Mouse (Mus musculus) spleen, postnatal 4 days (tissue): Measurements from ENCODE around the gene Vav1.
A peak's percentile ranks its signal among the peaks of the same experiment; 100 is the strongest.
"Not testable (repeated sequence)": the region's sequence is repeated elsewhere in the genome, so short reads cannot be mapped to it uniquely, and the experiment has no call there.

ENCODE experiments used
- DNase-seq, 2 experiments: peaks; one replicate each; pipeline ENCODE4 v3.0.0; 2022; ENCODE audit warnings: low spot score in 2 of 2

Gene Vav1

DNA sequence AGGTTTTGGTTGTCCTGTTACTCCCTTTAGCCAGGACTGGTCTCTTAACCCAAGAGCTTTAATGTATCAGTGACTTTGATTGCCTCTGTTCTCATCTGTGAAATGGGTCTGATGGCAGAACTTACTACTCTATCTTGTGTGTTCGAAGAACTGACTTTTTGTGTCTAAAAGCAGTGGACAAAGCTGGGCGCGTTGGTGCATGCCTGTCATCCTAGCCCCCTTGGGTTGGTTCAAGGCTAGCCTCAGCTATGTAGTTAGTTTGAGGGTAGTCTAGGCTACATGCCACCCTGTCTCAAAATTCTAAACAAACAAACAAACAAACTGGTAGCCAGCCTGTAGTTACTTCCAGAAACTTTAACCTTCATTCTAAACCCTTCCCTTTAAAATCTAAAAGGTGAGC lies 27.5 kb upstream of the Vav1 start:
- DNase-seq, result no peak

DNA sequence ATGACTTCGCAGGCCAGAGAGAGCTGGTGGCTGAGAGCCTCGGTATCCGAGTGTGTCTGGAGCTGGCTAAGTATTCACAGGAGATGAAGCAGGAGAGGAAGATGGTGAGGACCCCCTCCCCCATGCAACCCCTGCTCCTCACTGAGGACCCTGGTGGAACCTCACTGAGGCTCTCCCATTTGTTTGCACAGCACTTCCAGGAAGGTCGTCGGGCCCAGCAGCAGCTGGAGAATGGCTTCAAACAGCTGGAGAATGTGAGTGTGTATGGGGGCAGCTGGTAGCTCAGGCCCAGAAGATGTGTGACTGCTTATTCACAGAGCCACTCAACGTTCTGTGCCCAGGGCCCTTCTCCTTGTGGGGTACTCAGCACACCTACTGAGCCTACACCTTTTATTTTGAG lies 25.6 kb upstream of the Vav1 start:
- DNase-seq, result no peak

DNA sequence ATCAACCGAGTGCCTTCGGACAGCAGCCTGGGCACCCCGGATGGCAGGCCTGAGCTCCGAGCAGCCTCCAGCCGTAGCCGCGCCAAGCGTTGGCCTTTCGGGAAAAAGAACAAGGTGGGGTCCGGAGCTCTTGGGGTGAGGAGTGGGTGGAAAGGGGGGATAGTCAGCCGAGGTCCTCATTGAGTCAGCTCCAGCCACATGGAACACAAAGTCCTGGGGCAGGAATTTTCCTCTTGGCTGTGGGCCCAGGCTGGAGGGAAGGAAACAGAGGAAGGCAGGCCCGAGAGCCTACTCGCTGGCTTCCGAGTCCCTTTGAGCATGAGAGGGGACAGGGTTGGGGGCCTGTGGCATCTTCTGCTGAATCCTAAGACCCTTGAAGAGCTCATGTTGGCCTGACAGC lies 23.5 kb upstream of the Vav1 start:
- no peak for DNase-seq

DNA sequence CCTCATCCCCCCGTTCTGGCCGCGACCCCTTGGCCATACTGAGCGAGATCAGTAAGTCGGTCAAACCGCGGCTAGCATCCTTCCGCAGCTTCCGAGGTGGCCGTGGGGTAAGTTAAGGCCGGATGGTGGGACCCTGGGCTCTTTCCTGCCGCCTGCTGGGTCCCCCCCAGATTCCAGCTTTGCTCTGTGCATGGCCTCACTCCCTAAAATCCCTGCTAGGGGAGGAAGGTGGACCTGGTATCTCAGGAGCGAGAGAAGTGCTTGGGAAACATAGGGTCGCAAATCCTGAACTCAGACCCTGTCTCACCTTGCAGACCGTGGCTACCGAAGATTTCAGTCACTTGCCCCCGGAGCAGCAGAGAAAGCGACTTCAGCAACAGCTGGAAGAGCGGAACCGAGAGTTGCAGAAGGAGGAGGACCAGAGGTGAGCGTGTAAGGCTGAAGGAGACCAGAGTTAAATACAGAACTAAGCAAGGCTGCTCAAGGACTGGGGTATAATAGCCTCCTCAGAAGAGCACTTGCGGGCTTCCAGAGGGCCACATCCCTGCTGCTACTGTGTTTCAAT lies 21.9 kb upstream of the Vav1 start:
- DNase-seq, result no peak

DNA sequence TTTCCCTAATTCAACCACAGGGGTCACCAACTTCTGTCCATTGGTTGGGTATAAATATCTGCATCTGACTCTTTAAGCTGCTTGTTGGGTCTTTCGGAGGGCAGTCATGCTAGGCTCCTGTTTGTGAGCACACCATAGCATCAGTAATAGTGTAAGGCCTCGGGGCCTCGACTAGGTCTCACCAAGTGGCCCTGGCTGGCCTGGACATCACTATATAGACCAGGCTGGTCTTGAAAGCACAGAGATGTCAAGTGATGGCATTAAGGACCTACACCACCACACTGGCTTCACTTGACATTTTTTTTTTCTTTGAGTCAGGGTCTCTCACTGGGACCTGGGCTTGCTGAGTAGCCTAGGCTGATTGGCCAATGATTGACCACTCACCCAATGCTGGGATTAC lies 20.7 kb upstream of the Vav1 start:
- no peak for DNase-seq

DNA sequence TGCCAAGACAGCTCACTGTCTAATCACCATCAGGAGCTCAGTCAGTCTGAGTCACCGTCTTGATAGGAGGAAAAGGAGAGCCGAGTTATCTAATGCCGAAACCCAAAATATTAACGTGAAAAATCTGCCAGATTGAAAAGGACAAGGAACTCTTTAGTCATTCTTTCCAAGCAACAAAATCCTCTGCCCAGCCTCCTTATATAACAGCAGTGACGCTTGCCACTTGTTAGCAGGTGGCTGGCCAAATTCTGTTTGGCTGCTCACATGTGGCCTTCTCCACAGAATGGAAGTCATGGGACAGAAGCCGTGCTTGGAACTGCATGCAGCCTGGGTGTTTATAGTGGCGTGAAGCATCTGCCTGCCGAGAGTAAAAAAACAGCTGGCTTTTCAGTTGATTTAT lies 19.2 kb upstream of the Vav1 start:
- no peak for DNase-seq

DNA sequence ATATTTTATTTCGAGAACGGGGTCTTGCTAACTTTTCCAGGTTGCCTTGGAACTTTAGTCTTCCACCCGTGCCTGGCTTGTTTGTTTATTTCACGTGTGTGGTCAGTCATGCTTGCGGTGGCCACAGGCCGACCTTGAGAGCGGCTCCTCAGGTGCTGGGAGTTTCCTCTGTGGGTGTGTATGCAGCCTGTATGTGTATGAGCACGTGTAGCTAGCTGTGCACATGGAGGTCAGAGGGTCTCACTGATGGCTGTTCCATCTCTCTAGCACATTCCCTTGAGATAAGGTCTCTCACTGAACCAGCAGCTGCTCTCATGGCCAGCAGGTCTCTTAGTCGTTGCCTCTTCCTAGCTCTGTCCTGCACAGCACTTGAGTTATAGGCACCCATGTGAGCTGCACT lies 18.5 kb upstream of the Vav1 start:
- DNase-seq, result no peak

DNA sequence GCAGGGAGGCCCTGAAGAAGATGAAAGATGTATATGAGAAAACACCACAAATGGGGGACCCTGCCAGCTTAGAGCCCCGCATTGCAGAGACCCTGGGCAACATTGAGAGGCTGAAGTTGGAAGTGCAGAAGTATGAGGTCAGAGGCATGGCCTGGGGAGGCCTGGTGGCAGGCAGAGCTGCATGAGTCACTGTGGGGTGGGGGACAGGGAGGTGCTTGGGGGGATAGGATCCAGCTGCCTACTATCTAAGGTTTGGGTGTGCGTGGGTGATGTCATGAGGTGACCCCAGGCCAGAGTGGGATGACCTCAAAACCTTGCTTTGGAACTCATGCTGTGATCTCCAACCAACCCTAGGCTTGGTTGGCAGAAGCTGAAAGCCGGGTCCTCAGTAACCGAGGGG lies 17.6 kb upstream of the Vav1 start:
- no peak for DNase-seq

DNA sequence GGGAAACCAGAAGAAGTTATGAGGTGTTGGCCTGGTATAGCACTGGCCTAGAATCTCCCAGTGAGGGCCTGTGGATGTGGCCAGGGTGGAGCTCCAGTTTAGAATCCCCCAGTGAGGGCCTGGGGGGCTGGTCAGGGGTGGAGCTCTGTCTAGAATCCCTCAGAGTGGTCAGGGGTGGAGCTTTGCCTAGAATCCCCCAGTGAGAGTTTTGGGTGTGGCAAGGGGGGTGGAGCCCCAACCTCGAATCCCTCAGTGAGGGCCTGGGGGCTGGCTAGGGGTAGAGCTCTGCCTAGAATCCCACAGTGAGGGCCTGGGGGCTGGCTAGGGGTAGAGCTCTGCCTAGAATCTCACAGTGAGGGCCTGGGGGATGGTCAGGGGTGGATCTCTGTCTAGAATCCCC lies 17.1 kb upstream of the Vav1 start:
- DNase-seq, result no peak

DNA sequence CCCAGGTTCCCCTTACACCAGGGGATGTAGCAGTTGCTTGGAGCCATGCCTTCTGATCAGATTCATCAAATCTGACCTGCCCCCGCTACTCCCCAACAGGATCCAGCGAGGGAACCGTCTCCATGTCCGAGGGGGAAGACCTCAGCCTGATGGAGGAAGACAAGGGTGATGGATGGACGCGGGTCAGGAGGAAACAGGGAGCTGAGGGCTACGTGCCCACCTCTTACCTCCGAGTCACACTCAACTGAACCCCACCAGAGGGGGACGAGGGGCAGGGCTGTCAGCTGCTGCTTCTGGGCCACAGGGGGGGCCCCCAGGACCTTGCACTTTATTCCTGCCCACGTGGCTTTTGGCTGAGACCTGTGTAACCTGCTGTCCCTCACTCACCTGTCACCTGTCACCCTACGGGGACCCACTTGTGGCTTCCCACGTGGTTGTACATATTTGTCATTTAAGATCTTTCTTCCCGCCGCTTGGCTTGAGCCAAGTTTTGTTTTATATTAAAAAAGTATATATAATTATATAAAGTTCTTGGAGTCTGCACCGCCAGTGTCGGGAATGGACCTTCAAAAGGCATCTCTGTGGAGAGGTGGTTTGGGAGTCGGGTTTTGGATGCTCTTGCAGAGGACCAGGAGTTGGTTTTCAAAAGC lies 15.9 kb upstream of the Vav1 start:
- DNase-seq, result no peak

DNA sequence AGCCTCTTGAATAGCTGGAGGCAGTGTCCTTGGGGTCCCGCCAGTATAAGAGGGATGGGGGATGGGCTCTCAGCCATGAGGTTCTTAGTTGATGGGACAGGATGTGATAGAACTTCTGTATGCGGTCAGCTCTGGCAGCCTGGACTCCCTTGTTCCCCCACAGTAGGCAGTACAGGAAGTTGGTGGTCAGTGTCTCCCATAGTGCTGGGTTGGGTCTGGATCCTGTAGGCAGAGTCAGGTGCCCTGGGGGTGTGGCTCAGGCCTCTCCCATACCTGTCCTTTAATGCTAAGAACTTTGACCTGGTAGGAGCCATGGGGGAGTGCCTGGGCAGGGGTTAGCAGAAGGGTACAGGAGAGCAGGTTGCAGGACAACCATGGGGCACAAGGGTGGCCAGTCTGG lies 14.7 kb upstream of the Vav1 start:
- DNase-seq, result peak in 1 of 2 experiments; percentile 12

DNA sequence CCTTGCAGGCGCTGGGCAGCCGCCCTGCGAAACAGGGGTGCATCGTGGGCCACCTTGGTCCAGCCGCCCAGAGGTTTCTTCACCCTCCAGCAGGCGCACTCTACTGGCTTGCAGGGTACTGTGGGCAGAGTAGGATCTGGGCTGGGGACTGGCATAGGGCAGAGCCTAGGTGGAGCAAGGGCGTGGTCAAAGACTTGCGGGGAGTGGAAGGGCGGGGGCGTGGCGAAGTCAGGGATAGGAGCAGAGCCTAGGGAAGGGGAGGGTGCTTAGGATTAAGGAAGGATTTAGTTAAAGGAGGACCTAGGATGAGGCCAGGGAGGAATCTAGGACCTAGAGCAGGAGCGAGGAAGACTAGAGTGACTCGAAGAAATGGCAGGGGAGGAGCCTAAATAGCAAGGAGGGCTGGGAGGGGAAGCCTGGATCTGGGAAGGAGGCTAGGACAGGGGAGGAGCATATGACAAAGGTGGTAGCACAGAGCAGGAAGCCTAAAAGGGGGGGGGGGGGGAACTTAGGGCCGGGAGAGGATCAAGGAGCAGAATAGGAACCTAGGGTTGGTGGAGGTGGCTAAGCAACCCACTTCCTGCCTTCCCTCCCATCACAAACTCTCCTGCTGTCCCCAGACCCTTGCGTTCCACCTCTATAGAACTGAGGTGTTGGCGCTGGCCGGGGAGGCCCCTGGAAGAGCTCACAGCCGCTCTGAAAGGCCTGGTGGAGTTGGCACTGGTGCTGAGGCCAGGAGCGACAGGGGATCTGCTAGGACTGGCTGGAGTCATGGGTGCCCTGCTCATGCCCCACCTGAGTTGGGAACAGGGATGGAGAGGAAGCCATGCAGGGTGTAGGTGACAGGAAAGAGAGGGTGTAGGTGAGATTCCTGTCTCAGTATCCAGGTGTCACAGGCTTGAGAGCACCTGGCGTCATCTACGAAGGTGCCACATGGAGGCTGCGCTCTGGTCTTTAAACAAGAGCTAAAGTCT lies 13.6 kb upstream of the Vav1 start:
- peak; percentile 73 to 77 for DNase-seq

DNA sequence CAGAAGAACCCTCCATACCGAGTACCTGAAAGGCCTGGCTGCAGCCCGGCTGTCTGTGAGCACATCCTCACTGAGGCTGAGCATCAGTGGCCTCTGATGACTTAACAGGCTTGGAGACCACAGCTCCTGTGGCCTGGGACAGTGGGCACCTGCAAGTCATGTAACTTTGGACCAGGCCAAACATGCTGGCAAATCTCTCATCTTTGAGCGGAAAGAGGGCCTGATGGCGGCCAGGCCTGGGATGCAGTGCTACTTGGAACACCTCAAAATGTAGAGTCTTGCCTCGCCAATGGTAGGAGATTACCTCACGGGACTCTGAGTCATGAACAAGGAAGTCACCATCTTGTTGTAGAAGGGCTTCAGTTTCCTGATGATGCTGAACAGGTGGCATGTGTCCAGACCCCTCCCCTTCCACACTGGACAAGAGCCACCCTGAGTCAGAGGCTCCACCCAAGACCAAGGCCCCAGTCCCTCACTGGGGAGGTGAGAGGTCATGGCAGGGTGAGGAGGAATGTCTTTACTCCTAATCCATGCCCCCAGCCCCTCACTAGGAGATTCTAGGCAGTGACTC lies 11.3 kb upstream of the Vav1 start:
- no peak for DNase-seq

DNA sequence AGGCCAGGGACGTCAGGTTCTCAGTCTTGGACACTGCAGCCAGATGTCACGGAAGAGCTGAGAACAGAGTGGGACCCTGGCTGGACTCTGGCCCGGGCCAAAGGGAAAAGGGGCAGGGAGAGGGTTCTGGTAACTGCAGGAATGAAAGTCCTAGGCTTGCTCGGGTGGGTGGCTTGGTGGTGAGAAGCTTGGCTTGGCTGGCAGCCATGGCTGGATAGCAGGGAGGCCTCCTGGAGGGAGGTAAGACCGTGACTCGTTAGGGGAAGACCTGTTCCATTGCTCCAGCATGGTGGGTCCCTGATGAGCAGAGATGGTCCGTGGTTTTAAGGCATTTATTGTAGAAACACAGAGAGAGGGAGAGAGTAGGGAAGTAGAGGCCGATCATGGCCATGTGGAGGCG lies 7.6 kb upstream of the Vav1 start:
- no peak for DNase-seq

DNA sequence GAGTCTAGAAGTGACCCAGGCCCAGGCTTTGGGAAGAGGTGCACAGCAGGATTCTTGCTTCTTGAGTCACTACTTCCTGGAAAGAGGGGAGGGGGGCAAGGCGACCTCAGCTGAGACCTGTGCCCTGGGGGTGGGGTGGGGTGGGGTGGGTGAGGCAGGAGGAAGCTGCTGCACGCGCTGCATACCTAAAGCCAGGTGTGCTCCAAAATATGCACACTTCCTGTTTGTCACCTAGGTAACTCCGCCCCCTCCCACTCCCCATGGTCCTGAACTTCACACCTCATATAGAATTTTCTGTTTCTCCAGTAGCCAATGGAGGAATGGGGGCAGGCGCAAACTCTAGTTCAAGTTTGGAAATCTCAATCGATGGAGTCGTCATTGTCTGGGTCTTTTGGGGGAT lies 5.1 kb upstream of the Vav1 start:
- DNase-seq, result no peak

DNA sequence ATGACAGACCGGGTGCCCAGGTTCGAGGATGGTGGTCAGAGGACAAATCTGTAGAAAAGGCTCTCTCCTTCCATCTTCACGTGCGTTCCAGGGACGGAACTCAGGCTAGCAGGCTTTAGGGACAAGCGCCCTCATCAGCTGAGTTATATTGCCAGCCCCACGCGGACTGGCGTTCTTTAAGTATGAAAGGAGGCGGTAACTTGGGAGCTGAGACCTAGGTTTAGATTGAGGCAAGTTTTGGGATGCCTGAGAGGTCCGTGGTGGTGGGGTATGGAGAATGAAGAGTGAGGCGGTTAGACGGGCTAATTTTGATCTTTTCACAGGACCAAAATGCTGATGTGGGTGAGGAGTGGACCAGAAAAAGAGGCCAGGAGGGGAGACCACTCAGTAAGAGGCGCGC lies 4.2 kb upstream of the Vav1 start:
- DNase-seq, result no peak

DNA sequence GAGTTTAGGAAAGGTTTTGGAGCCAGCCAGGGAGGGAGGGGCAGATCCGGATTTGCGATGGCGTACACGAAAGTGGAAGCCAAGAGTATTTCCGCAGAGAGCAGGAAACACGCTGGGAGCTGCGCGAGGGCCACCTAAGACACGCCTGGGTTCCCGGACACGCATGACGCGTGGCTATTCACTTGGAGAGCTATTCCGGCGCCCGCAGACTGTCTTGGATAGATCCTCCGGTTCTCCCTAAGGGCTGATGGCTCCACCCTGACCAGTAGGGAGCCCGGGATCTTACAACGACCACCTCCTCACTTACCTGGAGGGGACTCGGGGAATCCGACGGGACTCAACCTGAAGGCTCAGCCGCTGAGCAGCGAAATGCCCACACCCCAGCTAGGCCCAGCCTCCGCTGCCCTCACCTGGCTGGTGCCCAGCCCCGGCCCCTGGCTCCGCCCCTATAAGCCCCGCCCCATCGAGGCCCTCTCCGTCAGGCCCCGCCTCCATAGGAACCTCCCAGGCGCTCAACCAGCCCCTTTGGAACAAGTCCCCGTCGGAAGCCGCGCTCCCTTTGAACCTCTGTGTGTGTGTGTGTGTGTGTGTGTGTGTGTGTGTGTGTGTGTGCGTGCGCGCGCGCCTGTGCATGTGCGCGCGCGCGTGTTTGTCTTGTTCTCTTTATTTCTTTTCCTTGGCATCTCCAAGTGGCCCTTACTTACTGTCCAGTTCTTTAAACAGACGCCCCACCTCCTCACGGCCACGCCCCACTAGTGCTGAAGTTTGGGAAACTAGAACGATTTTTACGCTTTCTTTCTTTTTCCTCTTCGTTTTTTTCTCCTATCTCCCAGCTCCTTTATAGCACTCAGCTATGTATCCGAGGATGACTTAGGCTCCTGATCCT lies 3.5 kb upstream of the Vav1 start:
- DNase-seq, result peak; percentile 82 to 88

DNA sequence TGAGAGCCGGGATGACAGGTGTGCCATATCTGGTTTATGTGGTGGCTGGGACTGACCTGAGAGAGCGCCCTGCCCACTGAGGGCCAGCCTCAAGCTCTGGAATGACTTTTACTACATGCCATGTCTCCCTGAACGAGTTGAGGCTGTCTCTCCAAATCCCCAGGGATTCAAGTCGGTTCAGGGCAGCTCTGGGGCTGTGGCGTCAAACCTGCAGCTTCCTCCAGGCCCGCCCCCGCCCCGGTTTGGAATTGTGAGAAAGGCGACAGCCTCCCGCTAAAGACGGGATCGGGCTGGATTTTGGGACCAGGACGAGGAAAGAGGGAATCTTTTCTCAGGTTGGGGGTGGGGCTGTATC lies 2.9 kb upstream of the Vav1 start:
- DNase-seq, result no peak

DNA sequence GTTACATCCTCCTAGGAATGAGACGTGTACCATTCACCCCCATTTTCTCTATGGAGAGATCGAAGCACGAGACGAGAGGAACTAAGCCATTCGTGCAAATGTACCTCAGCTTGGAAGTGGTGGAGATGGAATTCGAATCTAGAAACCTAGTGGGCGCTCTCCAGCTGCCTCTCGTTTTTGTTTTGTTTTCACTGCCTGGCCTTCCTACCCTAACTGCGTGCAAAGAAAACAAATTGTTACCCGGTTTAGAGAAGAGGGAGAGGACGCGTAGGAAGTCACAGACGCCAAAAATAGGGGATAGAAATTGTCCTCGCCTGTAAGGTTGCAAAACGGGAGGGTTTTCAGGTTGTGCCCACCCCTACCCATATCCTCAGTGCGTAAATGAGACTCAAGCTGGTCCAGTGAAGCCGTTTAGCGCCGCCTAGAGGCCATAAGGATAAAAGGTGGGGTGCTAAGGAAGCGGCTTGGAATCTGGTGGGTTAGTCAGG lies 2.2 kb upstream of the Vav1 start:
- DNase-seq, result peak; percentile 53 to 83

DNA sequence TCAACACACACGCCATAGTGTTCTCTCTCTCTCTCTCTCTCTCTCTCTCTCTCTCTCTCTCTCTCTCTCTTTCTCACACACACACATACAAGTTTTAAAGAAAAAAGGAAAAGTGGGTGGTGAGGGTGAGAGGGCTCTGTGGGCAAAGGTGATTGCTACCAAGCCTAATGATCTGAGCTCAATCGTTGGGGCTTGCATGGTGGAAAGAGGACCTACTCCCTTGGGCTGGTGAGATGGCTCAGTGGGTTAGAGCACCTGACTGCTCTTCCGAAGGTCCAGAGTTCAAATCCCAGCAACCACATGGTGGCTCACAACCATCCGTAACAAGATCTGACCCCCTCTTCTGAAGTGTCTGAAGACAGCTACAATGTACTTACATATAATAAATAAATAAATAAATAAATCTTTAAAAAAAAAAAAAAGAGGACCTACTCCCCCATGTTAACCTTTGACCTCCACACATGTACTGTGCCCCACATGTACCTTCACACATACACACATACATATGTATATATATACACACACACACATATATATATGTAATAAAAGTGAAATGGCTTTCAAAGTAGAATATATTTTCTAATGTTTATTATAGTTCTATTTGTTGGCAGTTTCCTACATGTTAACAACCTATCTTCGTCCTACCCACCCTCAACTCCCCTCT lies 1.2 kb upstream of the Vav1 start:
- DNase-seq, result not testable (repeated sequence)

DNA sequence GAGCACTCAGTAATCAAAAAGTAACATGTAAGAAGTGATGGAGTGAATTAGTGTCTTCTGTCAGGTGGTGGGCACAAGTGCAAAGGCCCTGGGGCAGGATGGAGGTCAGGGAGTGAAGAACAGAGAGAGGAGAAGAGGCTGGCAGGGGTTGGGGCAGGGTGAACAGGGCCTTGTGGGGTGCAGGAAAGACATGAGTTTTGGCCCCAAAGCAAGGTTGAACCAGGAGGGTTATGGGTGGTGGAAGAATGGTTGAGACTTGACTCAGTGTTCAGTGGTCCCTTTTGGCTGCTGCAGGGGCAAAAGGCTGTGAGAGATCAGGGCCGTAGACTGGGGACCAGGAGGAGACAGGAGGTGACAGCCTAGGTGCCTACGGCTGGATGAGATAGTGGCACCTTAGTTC lies 363 bp upstream of the Vav1 start:
- DNase-seq, result no peak
